21 mouse cellular contexts compared by ENCODE assay signal in genomic region chr15:95431156-95431799, GRCm38 (mm10).
DNase-seq lines count a peak whose midpoint lies in the region; ATAC-seq lines count a peak whose summit lies in the region.
"Had no signal": no experiment of that assay in that cellular context is flagged by ENCODE, and none has a peak within 500 bp of the region (broad histone marks: within the 10 kb centered on the region; RNA-seq: fewer than 3 reads in every experiment).

No protein-coding gene starts in this region.

- no peak overlapping the region for H3K4me3 ChIP-seq in embryonic facial prominence, embryonic 11.5 days (ENCODE audit: low read depth, low read length)
- no peak overlapping the region for H3K4me3 ChIP-seq in embryonic facial prominence, embryonic 10.5 days
- no peak overlapping the region for H3K4me3 ChIP-seq in midbrain, embryonic 11.5 days (ENCODE audit: low read depth, low read length)
- no peak overlapping the region for H3K4me3 ChIP-seq in midbrain, embryonic 10.5 days
- no peak overlapping the region for H3K4me3 ChIP-seq in midbrain, embryonic 14.5 days (replicated peaks; ENCODE audit: low read depth, low read length)
- H3K4me3 ChIP-seq: embryonic facial prominence, embryonic 13.5 days; gastrocnemius, adult 2 months; hindbrain, embryonic 15.5 days; stomach, embryonic 15.5 days had no signal

- no peaks in the 10 kb centered on the region for H3K27me3 ChIP-seq in embryonic facial prominence, embryonic 11.5 days (ENCODE audit: control insufficient read depth, insufficient read depth, low read length)
- H3K27me3 ChIP-seq in embryonic facial prominence, embryonic 10.5 days (replicated peaks; ENCODE audit: low read depth, poor library complexity, severe bottlenecking): no peaks in the 10 kb centered on the region
- H3K27me3 ChIP-seq in midbrain, embryonic 11.5 days (ENCODE audit: control insufficient read depth, insufficient read depth, low read length): no peaks in the 10 kb centered on the region
- H3K27me3 ChIP-seq in midbrain, embryonic 10.5 days (ENCODE audit: low read depth, poor library complexity, severe bottlenecking): no peaks in the 10 kb centered on the region
- H3K27me3 ChIP-seq in midbrain, embryonic 14.5 days (ENCODE audit: control insufficient read depth, insufficient read depth, low read length): no peaks in the 10 kb centered on the region
- H3K27me3 ChIP-seq: CH12.LX; embryonic facial prominence, embryonic 13.5 days; hindbrain, embryonic 15.5 days; stomach, embryonic 15.5 days had no signal

- no peaks in the 10 kb centered on the region for H3K36me3 ChIP-seq in embryonic facial prominence, embryonic 11.5 days (replicated peaks; ENCODE audit: control insufficient read depth, insufficient read depth, low read depth, low read length)
- no peaks in the 10 kb centered on the region for H3K36me3 ChIP-seq in embryonic facial prominence, embryonic 10.5 days (replicated peaks)
- H3K36me3 ChIP-seq in midbrain, embryonic 11.5 days (ENCODE audit: control insufficient read depth, insufficient read depth, low read length): no peaks in the 10 kb centered on the region; the same call in none of the 2 replicates
- peaks cover 18% of the 10 kb centered on the region; the same call in 1 of the 2 replicates for H3K36me3 ChIP-seq in midbrain, embryonic 10.5 days
- H3K36me3 ChIP-seq in midbrain, embryonic 14.5 days (ENCODE audit: control insufficient read depth, insufficient read depth, low read length): peaks cover 23% of the 10 kb centered on the region; the same call in 1 of the 2 replicates
- H3K36me3 ChIP-seq: embryonic facial prominence, embryonic 13.5 days; stomach, embryonic 15.5 days had no signal

- ATAC-seq in embryonic facial prominence, embryonic 11.5 days (replicated peaks; ENCODE audit: insufficient number of reproducible peaks, low FRiP score, low TSS enrichment, low read depth): peak; percentile 76; the same call in 1 of the 2 replicates
- ATAC-seq in midbrain, embryonic 11.5 days (ENCODE audit: low FRiP score): peak; percentile 78
- peak; percentile 75; the same call in 1 of the 2 replicates for ATAC-seq in midbrain, embryonic 14.5 days (ENCODE audit: low FRiP score, low TSS enrichment)

- no peak overlapping the region for H3K9ac ChIP-seq in embryonic facial prominence, embryonic 11.5 days (replicated peaks; ENCODE audit: low read length)
- no peak overlapping the region for H3K9ac ChIP-seq in midbrain, embryonic 11.5 days (ENCODE audit: low read length)
- no peak overlapping the region; the same call in 1 of the 2 replicates for H3K9ac ChIP-seq in midbrain, embryonic 14.5 days (replicated peaks; ENCODE audit: low read length)
- H3K9ac ChIP-seq: embryonic facial prominence, embryonic 13.5 days; hindbrain, embryonic 15.5 days; stomach, embryonic 15.5 days had no signal

- no peak overlapping the region for H3K4me2 ChIP-seq in embryonic facial prominence, embryonic 11.5 days (ENCODE audit: low read depth, low read length)
- H3K4me2 ChIP-seq in midbrain, embryonic 11.5 days: no peak overlapping the region
- no peak overlapping the region for H3K4me2 ChIP-seq in midbrain, embryonic 14.5 days (ENCODE audit: low read length)
- H3K4me2 ChIP-seq: embryonic facial prominence, embryonic 13.5 days; hindbrain, embryonic 15.5 days; stomach, embryonic 15.5 days had no signal

- WGBS in embryonic facial prominence, embryonic 11.5 days: 67% methylated on average over 13 of the region's 13 CpGs
- WGBS in embryonic facial prominence, embryonic 10.5 days: 78% methylated on average over 13 of the region's 13 CpGs
- 62% methylated on average over 13 of the region's 13 CpGs for WGBS in midbrain, embryonic 11.5 days
- WGBS in midbrain, embryonic 10.5 days: 82% methylated on average over 13 of the region's 13 CpGs
- 25% methylated on average over 13 of the region's 13 CpGs for WGBS in midbrain, embryonic 14.5 days

- DNase-seq in embryonic facial prominence, embryonic 11.5 days (ENCODE audit: low spot score): no peak
- DNase-seq in embryonic facial prominence, embryonic 10.5 days (ENCODE audit: low spot score): no peak
- peak; percentile 88 for DNase-seq in midbrain, embryonic 11.5 days (ENCODE audit: low spot score, missing footprints)
- no peak for DNase-seq in midbrain, embryonic 10.5 days (ENCODE audit: low spot score)
- peak; percentile 81 for DNase-seq in midbrain, embryonic 14.5 days
- DNase-seq in retina, embryonic 14.5 days (ENCODE audit: low spot score): peak; percentile 70
- DNase-seq in testis, postnatal 10 days (ENCODE audit: low spot score): no peak
- no peak for DNase-seq in kidney, postnatal 4 days
- DNase-seq: adrenal gland, adult 8-10 months; cerebellum, adult 11 months; cerebellum, postnatal 14 days; gastrocnemius, adult 2 months; heart, adult 18-20 months; kidney, adult 18-20 months; kidney, postnatal 10 days; lung, adult 2 months; lung, postnatal 36 days had no signal

- no peaks in the 10 kb centered on the region for H3K9me3 ChIP-seq in embryonic facial prominence, embryonic 11.5 days (replicated peaks; ENCODE audit: control insufficient read depth, low read length)
- H3K9me3 ChIP-seq in embryonic facial prominence, embryonic 10.5 days: no peaks in the 10 kb centered on the region
- H3K9me3 ChIP-seq in midbrain, embryonic 11.5 days (ENCODE audit: control insufficient read depth, low read length): no peaks in the 10 kb centered on the region
- H3K9me3 ChIP-seq in midbrain, embryonic 10.5 days (replicated peaks): no peaks in the 10 kb centered on the region
- H3K9me3 ChIP-seq in midbrain, embryonic 14.5 days (ENCODE audit: control insufficient read depth, low read length): no peaks in the 10 kb centered on the region
- H3K9me3 ChIP-seq: embryonic facial prominence, embryonic 13.5 days; hindbrain, embryonic 15.5 days; stomach, embryonic 15.5 days had no signal

- no peak overlapping the region for H3K27ac ChIP-seq in embryonic facial prominence, embryonic 11.5 days (replicated peaks; ENCODE audit: low read depth, low read length)
- no peak overlapping the region for H3K27ac ChIP-seq in embryonic facial prominence, embryonic 10.5 days (replicated peaks)
- H3K27ac ChIP-seq in midbrain, embryonic 11.5 days (ENCODE audit: low read depth, low read length): no peak overlapping the region
- H3K27ac ChIP-seq in midbrain, embryonic 10.5 days (replicated peaks): no peak overlapping the region
- peak overlapping the region; percentile 72 for H3K27ac ChIP-seq in midbrain, embryonic 14.5 days (replicated peaks; ENCODE audit: low read depth, low read length)
- H3K27ac ChIP-seq: embryonic facial prominence, embryonic 13.5 days; gastrocnemius, adult 2 months; hindbrain, embryonic 15.5 days; stomach, embryonic 15.5 days had no signal

- H3K4me1 ChIP-seq in embryonic facial prominence, embryonic 11.5 days (ENCODE audit: control insufficient read depth, insufficient read depth, low read length): no peaks in the 10 kb centered on the region
- peaks cover 8% of the 10 kb centered on the region for H3K4me1 ChIP-seq in embryonic facial prominence, embryonic 10.5 days
- H3K4me1 ChIP-seq in midbrain, embryonic 11.5 days (ENCODE audit: control insufficient read depth, insufficient read depth, low read length): peaks cover 4% of the 10 kb centered on the region; the same call in 1 of the 2 replicates
- H3K4me1 ChIP-seq in midbrain, embryonic 10.5 days: peaks cover 8% of the 10 kb centered on the region
- peaks cover 18% of the 10 kb centered on the region for H3K4me1 ChIP-seq in midbrain, embryonic 14.5 days (ENCODE audit: control insufficient read depth, insufficient read depth, low read length)
- H3K4me1 ChIP-seq: embryonic facial prominence, embryonic 13.5 days; stomach, embryonic 15.5 days had no signal

Comparison
In these comparisons a context has a peak if more than half of its experiments do, and no peak if none do; other contexts are left out.
1. DNase-seq: peak in midbrain, embryonic 11.5 days (single experiment), midbrain, embryonic 14.5 days (single experiment) and retina, embryonic 14.5 days (single experiment); none in embryonic facial prominence, embryonic 11.5 days (single experiment), embryonic facial prominence, embryonic 10.5 days (single experiment), midbrain, embryonic 10.5 days (single experiment), testis, postnatal 10 days (single experiment) and kidney, postnatal 4 days (0 of 2).
2. Peak in every context shown above with its lines, with median percentiles within 50 percentile points of each other: ATAC-seq.